Mouse (Mus musculus): ENCODE results near the gene Leng9. TPM values are rescaled to one million over a fixed set of nuclear protein-coding genes. Genes with fewer than 3 reads are reported as not detected.

Leng9 gene
- total RNA-seq, 2 experiments from 2014 or later = 5.2 to 6.2 TPM

GRCm38 (mm10) chr7:4146241-4147180 is 3.7 kb downstream of the Leng9 start:
- peak in 1 of 2 experiments; percentile 50 for DNase-seq (ENCODE audit: extremely low spot score in 1 of 2, low spot score in 2 of 2)
- intact Hi-C loops (cut with DNase I) = loop anchor here (10.0 kb wide), 1 partner anchor 452 kb away; the partner anchor contains the start of genes Mboat7 and Tsen34

- intact Hi-C loops (cut with DNase I) = loop anchor here (10.0 kb wide), 1 partner anchor 451 kb away; the partner anchor contains the start of genes Mboat7 and Tsen34
- peak in 1 of 2 experiments; percentile 64 for DNase-seq (ENCODE audit: extremely low spot score in 1 of 2, low spot score in 2 of 2)
These were observed 4.5 kb downstream of the Leng9 start for GRCm38 (mm10) chr7:4145552-4146190.

- intact Hi-C loops (cut with DNase I) = loop anchor here (10.0 kb wide), 1 partner anchor 450 kb away; the partner anchor contains the start of genes Mboat7 and Tsen34
- DNase-seq (ENCODE audit: extremely low spot score in 1 of 2, low spot score in 2 of 2) = peak in 1 of 2 experiments; percentile 32
These were observed 5.2 kb downstream of the Leng9 start for GRCm38 (mm10) chr7:4144766-4145551.

GRCm38 (mm10) chr7:4144046-4144445 is 6.1 kb downstream of the Leng9 start:
- DNase-seq (ENCODE audit: extremely low spot score in 1 of 2, low spot score in 2 of 2) = no peak

GRCm38 (mm10) chr7:4143506-4143905 is 6.7 kb downstream of the Leng9 start:
- DNase-seq (ENCODE audit: extremely low spot score in 1 of 2, low spot score in 2 of 2) = peak in 1 of 2 experiments; percentile 44

More at GRCm38 (mm10) chr7:4144046-4144445, 6.1 kb downstream of the Leng9 start:
- intact Hi-C loops (cut with DNase I) = loop anchor here (10.0 kb wide), 1 partner anchor 449 kb away; the partner anchor contains the start of genes Mboat7 and Tsen34

GRCm38 (mm10) chr7:4142796-4143445 is 7.3 kb downstream of the Leng9 start:
- DNase-seq (ENCODE audit: extremely low spot score in 1 of 2, low spot score in 2 of 2) = peak in 1 of 2 experiments; percentile 37
- intact Hi-C loops (cut with DNase I) = loop anchor here (10.0 kb wide), 1 partner anchor 448 kb away; the partner anchor contains the start of genes Mboat7 and Tsen34

More at GRCm38 (mm10) chr7:4143506-4143905, 6.7 kb downstream of the Leng9 start:
- intact Hi-C loops (cut with DNase I) = loop anchor here (10.0 kb wide), 1 partner anchor 449 kb away; the partner anchor contains the start of genes Mboat7 and Tsen34

- intact Hi-C loops (cut with DNase I) = loop anchor here (10.0 kb wide), 1 partner anchor 447 kb away; the partner anchor contains the start of genes Mboat7 and Tsen34
- no peak for DNase-seq (ENCODE audit: extremely low spot score in 1 of 2, low spot score in 2 of 2)
These were observed 8.4 kb downstream of the Leng9 start for GRCm38 (mm10) chr7:4141648-4142325.

GRCm38 (mm10) chr7:4139391-4139790 is 10.8 kb downstream of the Leng9 start:
- intact Hi-C loops (cut with DNase I) = no loop called here
- peak in 1 of 2 experiments; percentile 33 for DNase-seq (ENCODE audit: extremely low spot score in 1 of 2, low spot score in 2 of 2)

- DNase-seq (ENCODE audit: extremely low spot score in 1 of 2, low spot score in 2 of 2) = no peak
- intact Hi-C loops (cut with DNase I) = no loop called here
These were observed 11.5 kb downstream of the Leng9 start for GRCm38 (mm10) chr7:4138671-4139070.

- intact Hi-C loops (cut with DNase I) = no loop called here
- no peak for DNase-seq (ENCODE audit: extremely low spot score in 1 of 2, low spot score in 2 of 2)
These were observed 12.0 kb downstream of the Leng9 start for GRCm38 (mm10) chr7:4138181-4138580.

GRCm38 (mm10) chr7:4137746-4138145 is 12.4 kb downstream of the Leng9 start:
- no peak for DNase-seq (ENCODE audit: extremely low spot score in 1 of 2, low spot score in 2 of 2)
- intact Hi-C loops (cut with DNase I) = no loop called here

- peak; percentile 99 to 100 for DNase-seq (ENCODE audit: extremely low spot score in 1 of 2, low spot score in 2 of 2)
- intact Hi-C loops (cut with DNase I) = no loop called here
These were observed 13.2 kb downstream of the Leng9 start, which contains the start of gene Leng8 for GRCm38 (mm10) chr7:4136771-4137531. Gene Leng8, plus strand, starts transcription at chr7:4137039.

- DNase-seq (ENCODE audit: extremely low spot score in 1 of 2, low spot score in 2 of 2) = no peak
- intact Hi-C loops (cut with DNase I) = no loop called here
These were observed 13.8 kb downstream of the Leng9 start for GRCm38 (mm10) chr7:4136404-4136770.

- intact Hi-C loops (cut with DNase I) = no loop called here
- DNase-seq (ENCODE audit: extremely low spot score in 1 of 2, low spot score in 2 of 2) = peak in 1 of 2 experiments; percentile 14
These were observed 15.3 kb downstream of the Leng9 start for GRCm38 (mm10) chr7:4134911-4135310.

- intact Hi-C loops (cut with DNase I) = no loop called here
- peak in 1 of 2 experiments; percentile 50 for DNase-seq (ENCODE audit: extremely low spot score in 1 of 2, low spot score in 2 of 2)
These were observed 17.2 kb downstream of the Leng9 start for GRCm38 (mm10) chr7:4132998-4133397.

GRCm38 (mm10) chr7:4132581-4132980 is 17.6 kb downstream of the Leng9 start:
- DNase-seq (ENCODE audit: extremely low spot score in 1 of 2, low spot score in 2 of 2) = peak in 1 of 2 experiments; percentile 33
- intact Hi-C loops (cut with DNase I) = no loop called here

GRCm38 (mm10) chr7:4131964-4132363 is 18.2 kb downstream of the Leng9 start:
- intact Hi-C loops (cut with DNase I) = no loop called here
- no peak for DNase-seq (ENCODE audit: extremely low spot score in 1 of 2, low spot score in 2 of 2)

Measured in left cerebral cortex, postnatal 10 days (tissue).